Mouse (Mus musculus) cerebellum, postnatal 14 days (tissue): ENCODE measurements around the gene Dcp1a.
A peak's percentile ranks its signal among the peaks of the same experiment; 100 is the strongest.
"Not testable (repeated sequence)": the region's sequence is repeated elsewhere in the genome, so short reads cannot be mapped to it uniquely, and the experiment has no call there.

Source experiments
- DNase-seq, 2 experiments: peaks; one replicate each; pipeline ENCODE4 v3.0.0; 2021; ENCODE audit warnings: mixed read lengths in 2 of 2

The Dcp1a gene

GRCm38 (mm10) chr14:30523356-30523755 is 44.0 kb downstream of the Dcp1a start:
- DNase-seq = no peak

GRCm38 (mm10) chr14:30528392-30528791 is 49.1 kb downstream of the Dcp1a start:
- DNase-seq = no peak

GRCm38 (mm10) chr14:30528961-30529360 is 49.6 kb downstream of the Dcp1a start:
- DNase-seq = no peak

- no peak for DNase-seq
Observed at GRCm38 (mm10) chr14:30529454-30529853, 50.1 kb downstream of the Dcp1a start.

GRCm38 (mm10) chr14:30530726-30531269 is 51.5 kb downstream of the Dcp1a start:
- DNase-seq = peak in 1 of 2 experiments; percentile 38

- DNase-seq = no peak
Observed at GRCm38 (mm10) chr14:30531431-30531830, 52.1 kb downstream of the Dcp1a start.

- DNase-seq = no peak
Observed at GRCm38 (mm10) chr14:30531896-30532295, 52.6 kb downstream of the Dcp1a start.

GRCm38 (mm10) chr14:30533780-30534450 is 54.6 kb downstream of the Dcp1a start:
- no peak for DNase-seq

GRCm38 (mm10) chr14:30541541-30541940 is 62.2 kb downstream of the Dcp1a start:
- DNase-seq = peak; percentile 71 to 72

- not testable (repeated sequence) for DNase-seq
Observed at GRCm38 (mm10) chr14:30543331-30543730, 64.0 kb downstream of the Dcp1a start.

- DNase-seq = peak; percentile 54 to 66
Observed at GRCm38 (mm10) chr14:30548131-30548720, 68.9 kb downstream of the Dcp1a start, which contains the start of gene Tkt. Gene Tkt (plus strand): TSS chr14:30548359.

- peak; percentile 96 to 97 for DNase-seq
Observed at GRCm38 (mm10) chr14:30548965-30549776, 69.8 kb downstream of the Dcp1a start.

- DNase-seq = peak; percentile 36 to 41
Observed at GRCm38 (mm10) chr14:30549777-30550149, 70.4 kb downstream of the Dcp1a start.

GRCm38 (mm10) chr14:30550232-30551070 is 71.1 kb downstream of the Dcp1a start:
- DNase-seq = no peak

GRCm38 (mm10) chr14:30551509-30551908 is 72.2 kb downstream of the Dcp1a start:
- peak; percentile 27 to 44 for DNase-seq

GRCm38 (mm10) chr14:30551981-30552380 is 72.6 kb downstream of the Dcp1a start:
- DNase-seq = no peak

- DNase-seq = no peak
Observed at GRCm38 (mm10) chr14:30553185-30553584, 73.8 kb downstream of the Dcp1a start.

GRCm38 (mm10) chr14:30556651-30557050 is 77.3 kb downstream of the Dcp1a start:
- no peak for DNase-seq

GRCm38 (mm10) chr14:30557730-30558129 is 78.4 kb downstream of the Dcp1a start:
- peak in 1 of 2 experiments; percentile 40 for DNase-seq

GRCm38 (mm10) chr14:30559321-30559850 is 80.1 kb downstream of the Dcp1a start:
- DNase-seq = peak; percentile 71 to 78

- DNase-seq = no peak
Observed at GRCm38 (mm10) chr14:30560803-30561389, 81.6 kb downstream of the Dcp1a start.
